Mouse (Mus musculus) testis, adult 2 months (tissue): ENCODE data around the gene App. TPM values are rescaled to one million over a fixed set of nuclear protein-coding genes. Genes with fewer than 3 reads are reported as not detected.

Source experiments
- H3K27ac ChIP-seq: fragments of 200-500 bp; 2 replicates; pipeline ENCODE4 v1.5.1; 2012; ENCODE audit warnings: low read depth, low read length; ENCODE audit not compliant: control insufficient read depth, insufficient read depth
- H3K27me3 ChIP-seq: fragments of 200-500 bp; 2 replicates; pipeline ENCODE4 v1.6.1; 2012; ENCODE audit warnings: mild to moderate bottlenecking, low read length, moderate library complexity; ENCODE audit not compliant: control insufficient read depth, insufficient read depth
- H3K36me3 ChIP-seq: fragments of 200-500 bp; 2 replicates; pipeline ENCODE4 v1.6.1; 2012; ENCODE audit warnings: mild to moderate bottlenecking, low read length; ENCODE audit not compliant: control insufficient read depth, insufficient read depth
- H3K4me1 ChIP-seq: fragments of 200-500 bp; 2 replicates; pipeline ENCODE4 v1.6.1; 2012; ENCODE audit warnings: low read length; ENCODE audit not compliant: control insufficient read depth, insufficient read depth
- H3K4me3 ChIP-seq: fragments of 200-500 bp; 2 replicates; pipeline ENCODE4 v1.5.1; 2012; ENCODE audit warnings: low read depth, mild to moderate bottlenecking, low read length, moderate library complexity, mixed read lengths; ENCODE audit not compliant: control insufficient read depth
- CTCF ChIP-seq: fragments of 200-500 bp; IDR thresholded peaks from 2 replicates; pipeline ENCODE4 v1.5.1; 2012; ENCODE audit warnings: low read depth, mild to moderate bottlenecking, inconsistent platforms, low read length, moderate library complexity; ENCODE audit not compliant: control insufficient read depth, insufficient read depth, insufficient replicate concordance
- POLR2A ChIP-seq: fragments of 200-500 bp; IDR thresholded peaks from 2 replicates; pipeline ENCODE4 v1.6.1; 2012; ENCODE audit warnings: low read depth, mild to moderate bottlenecking, inconsistent platforms, low read length, moderate library complexity; ENCODE audit not compliant: control insufficient read depth
- polyA plus RNA-seq: library from polyadenylated mRNA; depleted of rRNA; stranded (reverse); fragments of >200 nt; gene quantifications from 2 replicates; pipeline ENCODE4 v1.2.3, GENCODE M21; 2012

The App gene
- polyA plus RNA-seq, 1 experiment = 89.0 TPM

DNA sequence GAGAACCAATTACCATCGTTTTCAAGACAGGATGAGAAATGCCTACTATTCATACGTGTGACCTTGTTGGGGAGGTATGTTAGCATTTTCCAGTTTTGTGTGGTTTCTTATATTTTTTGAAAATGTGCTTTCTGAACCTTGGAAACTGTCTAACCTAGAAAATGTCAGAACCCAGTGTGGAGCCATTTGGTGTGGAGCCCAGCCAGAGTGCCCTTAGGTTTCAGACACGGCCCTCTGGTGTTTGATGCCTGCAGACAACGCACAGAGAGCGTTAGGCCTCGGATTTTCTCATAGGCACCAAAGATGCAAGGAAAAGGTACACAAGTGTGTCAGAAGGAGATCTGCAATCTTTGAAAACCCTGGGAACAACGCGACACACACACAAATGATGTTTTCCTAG is 134.8 kb downstream of the App start:
- no peak overlapping the region for H3K27ac ChIP-seq
- H3K4me1 ChIP-seq = no peaks in the 10 kb centered on the region
- no peak overlapping the region for H3K4me3 ChIP-seq
- TF ChIP-seq CTCF (no peak), POLR2A (no peak)
- H3K36me3 ChIP-seq = no peaks in the 10 kb centered on the region
- no peaks in the 10 kb centered on the region for H3K27me3 ChIP-seq

DNA sequence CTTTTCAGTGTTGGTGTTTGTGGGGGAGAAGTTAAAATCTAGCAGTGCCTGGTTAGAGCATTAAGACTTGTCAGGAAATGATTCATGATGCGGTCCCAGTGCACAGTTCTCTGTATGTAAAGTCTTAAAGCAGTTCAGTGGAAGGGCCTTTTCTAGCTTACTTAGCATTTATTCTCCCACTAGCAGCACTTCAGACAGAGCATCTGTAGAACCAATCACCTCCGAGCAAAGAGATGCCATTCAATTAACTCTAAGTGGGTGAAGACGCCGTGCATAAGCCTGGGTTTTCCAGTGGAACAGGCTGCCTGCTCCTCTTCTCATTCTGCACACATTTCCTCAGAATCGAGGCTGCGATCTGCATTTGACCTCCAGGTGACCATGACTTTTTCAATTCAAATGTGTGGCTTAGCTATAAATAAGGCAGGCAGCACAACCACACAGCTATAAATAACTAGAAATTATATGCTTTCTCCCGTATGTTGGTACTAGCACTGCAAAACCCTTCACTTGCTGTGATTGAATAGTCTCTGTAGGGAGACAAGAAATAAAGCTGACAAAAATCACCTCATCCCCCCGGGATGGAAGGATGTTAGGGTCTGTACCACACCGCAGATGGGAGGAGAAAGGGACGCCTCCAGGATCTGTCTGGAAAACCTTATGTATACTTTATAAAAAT is 135.5 kb downstream of the App start:
- H3K27ac ChIP-seq = no peak overlapping the region
- H3K4me3 ChIP-seq = no peak overlapping the region
- H3K36me3 ChIP-seq = no peaks in the 10 kb centered on the region
- no peaks in the 10 kb centered on the region for H3K27me3 ChIP-seq
- TF ChIP-seq CTCF (no peak), POLR2A (no peak)
- no peaks in the 10 kb centered on the region for H3K4me1 ChIP-seq

DNA sequence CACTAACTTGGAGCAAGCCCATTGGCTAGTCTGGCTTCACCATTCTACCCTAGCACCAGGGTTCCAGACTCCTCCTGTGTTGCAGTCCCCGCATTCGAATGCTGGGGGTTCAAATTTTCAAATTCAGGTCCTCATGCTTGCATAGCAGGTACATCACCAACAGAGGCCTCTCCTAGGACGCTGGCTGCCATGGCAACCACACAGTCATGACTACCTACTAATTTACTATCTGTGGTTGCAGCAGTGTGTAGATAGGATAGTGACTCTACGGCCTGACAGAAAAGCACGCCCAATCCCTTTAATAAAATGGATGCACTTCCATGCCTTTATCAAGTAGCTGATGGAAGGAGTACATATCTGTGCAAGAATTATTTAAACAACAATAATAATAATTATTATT is 137.8 kb downstream of the App start:
- H3K27me3 ChIP-seq = no peaks in the 10 kb centered on the region
- TF ChIP-seq CTCF (no peak), POLR2A (no peak)
- H3K4me3 ChIP-seq = no peak overlapping the region
- H3K4me1 ChIP-seq = no peaks in the 10 kb centered on the region
- no peak overlapping the region for H3K27ac ChIP-seq
- H3K36me3 ChIP-seq = no peaks in the 10 kb centered on the region

DNA sequence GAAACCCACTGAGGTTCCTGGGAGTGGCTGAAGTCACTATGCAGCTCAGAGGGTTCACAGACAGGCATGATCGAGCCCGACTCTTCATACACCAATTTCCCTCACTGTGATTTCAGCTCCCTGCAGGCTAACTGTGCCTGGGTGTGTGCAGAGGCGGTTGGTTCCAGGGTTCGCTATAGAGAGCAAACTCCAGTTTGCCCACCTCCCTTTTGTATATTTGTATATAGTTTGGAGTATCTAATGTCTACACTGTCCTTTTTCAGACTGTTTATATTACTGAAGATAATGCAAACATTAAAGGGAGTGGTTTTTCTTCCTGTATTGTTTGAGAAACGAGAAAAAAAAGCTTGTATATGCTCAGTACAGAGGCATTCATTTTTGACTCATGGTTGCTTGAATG is 139.8 kb downstream of the App start:
- TF ChIP-seq POLR2A (no peak), CTCF (no peak)
- H3K27ac ChIP-seq = no peak overlapping the region
- H3K4me3 ChIP-seq = no peak overlapping the region
- H3K4me1 ChIP-seq = no peaks in the 10 kb centered on the region
- no peaks in the 10 kb centered on the region for H3K36me3 ChIP-seq
- no peaks in the 10 kb centered on the region for H3K27me3 ChIP-seq

DNA sequence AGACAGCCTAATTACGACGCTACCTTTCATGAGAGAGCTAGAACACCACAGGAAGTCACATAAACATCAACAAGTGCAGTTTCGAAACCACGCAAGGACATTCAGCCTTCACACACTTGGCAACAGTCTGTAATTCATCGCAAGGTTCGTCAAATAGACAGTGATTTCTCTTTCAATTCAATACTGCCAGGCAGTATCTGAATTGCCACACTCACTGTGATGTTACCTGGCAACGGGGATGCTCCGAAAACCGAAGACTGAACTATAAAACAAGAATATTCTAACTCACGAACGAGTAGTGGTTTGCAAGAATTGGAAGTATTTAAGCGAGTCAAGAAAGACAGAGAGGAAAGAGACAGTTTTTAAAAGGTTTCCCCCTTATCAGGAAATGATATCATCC is 142.8 kb downstream of the App start:
- Histone ChIP-seq H3K27me3 (no peaks in the 10 kb centered on the region), H3K27ac (no peak overlapping the region), H3K36me3 (no peaks in the 10 kb centered on the region), H3K4me3 (no peak overlapping the region), H3K4me1 (no peaks in the 10 kb centered on the region)
- no peak for TF ChIP-seq POLR2A
- TF ChIP-seq CTCF = no peak

DNA sequence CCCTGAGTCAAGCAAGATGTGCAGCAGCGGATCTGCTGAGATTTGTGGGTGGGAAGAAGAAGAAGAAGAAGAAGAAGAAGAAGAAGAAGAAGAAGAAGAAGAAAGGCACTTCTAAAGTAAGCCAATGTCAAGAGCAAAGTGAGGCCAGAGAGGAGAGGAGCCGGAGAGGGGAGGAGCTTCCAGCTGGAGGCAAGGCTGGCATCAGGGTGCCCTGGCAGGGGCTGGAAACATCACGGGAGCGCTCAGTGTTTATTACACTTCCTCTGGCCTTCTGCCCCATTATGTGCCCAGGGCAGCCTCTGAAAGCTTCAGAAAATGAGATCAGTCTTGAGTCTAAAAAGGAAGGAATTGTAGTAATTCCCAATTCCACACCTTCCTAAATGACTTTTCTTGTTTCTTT is 145.2 kb downstream of the App start:
- TF ChIP-seq POLR2A (no peak), CTCF (no peak)
- Histone ChIP-seq H3K36me3 (no peaks in the 10 kb centered on the region), H3K27ac (no peak overlapping the region), H3K27me3 (no peaks in the 10 kb centered on the region), H3K4me3 (no peak overlapping the region), H3K4me1 (no peaks in the 10 kb centered on the region)

DNA sequence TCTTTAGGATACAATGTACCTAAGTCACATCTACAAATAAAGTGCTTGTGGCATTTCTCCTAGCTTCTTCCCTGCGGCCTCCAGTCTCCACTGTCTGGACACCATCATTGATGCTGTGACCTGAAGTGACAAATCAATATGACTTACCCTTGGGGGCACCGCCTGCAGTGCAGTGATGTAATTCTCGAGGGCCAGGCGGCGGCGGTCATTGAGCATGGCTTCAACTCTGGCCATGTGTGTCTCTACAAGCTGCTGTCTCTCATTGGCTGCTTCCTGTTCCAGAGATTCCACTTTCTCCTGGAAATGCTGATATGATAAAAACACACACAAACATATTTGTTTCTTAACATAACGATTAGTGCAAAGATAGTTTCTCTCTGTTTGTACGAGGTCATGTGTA is 148.9 kb downstream of the App start:
- Histone ChIP-seq H3K4me1 (no peaks in the 10 kb centered on the region), H3K36me3 (no peaks in the 10 kb centered on the region), H3K27ac (no peak overlapping the region), H3K27me3 (no peaks in the 10 kb centered on the region), H3K4me3 (no peak overlapping the region)
- TF ChIP-seq CTCF = no peak
- TF ChIP-seq POLR2A = no peak

DNA sequence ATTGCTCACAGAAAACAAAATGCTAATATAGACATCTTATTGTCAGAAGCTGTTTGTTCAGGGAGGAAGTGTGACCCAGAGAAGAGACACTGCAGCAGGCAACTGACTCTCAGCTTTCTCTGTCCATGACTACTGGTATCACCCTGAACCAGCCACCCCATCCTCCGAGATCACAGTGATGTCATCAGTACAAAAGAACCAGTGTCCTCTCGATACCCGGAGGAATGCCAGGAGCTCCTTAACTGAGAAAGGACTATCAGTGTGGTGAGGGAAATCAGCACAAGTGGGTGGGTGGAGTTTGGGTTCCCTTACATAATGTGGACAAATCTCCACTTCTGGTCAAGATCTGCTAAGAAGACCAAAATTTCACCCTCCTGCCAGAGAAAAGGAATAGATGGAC is 150.5 kb downstream of the App start:
- Histone ChIP-seq H3K4me1 (no peaks in the 10 kb centered on the region), H3K27me3 (no peaks in the 10 kb centered on the region), H3K36me3 (no peaks in the 10 kb centered on the region), H3K27ac (no peak overlapping the region), H3K4me3 (no peak overlapping the region)
- TF ChIP-seq CTCF (no peak), POLR2A (no peak)
